Mouse (Mus musculus): ENCODE results near the gene Hmgb2.

DNA sequence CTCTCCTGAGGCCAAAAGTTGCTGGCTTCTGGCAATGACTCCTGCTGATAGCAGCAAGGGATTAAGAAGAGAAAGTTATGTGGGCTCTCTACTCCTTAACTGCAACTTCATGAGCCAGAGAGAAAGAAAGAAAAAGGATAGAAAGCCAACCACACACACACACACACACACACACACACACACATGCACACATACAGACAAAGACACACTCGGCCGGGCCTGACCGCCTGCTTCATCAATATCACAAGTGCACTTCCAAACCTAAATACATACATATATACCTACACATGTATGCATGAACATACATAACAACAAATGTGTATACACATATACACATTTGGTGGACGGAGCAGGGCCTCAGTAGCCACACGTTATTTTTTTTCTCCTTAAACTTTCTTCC, 40.8 kb upstream of the Hmgb2 start:
- TF ChIP-seq CTCF (IDR thresholded peaks at IDR 0.05; ENCODE audit: extremely low read depth, insufficient read depth, low read length) = no peak
- no peak for TF ChIP-seq POLR2A (IDR thresholded peaks at IDR 0.05; ENCODE audit: extremely low read depth, insufficient read depth, low read length)

Data from cortical plate, adult 2 months (tissue).